Mouse (Mus musculus) stomach, postnatal 0 days (tissue): ENCODE data around the gene Olfr392.

Experiments
- CTCF ChIP-seq: IDR thresholded peaks from 2 replicates; pipeline ENCODE4 v1.5.1; 2016; ENCODE audit warnings: antibody characterized with exemption, low read depth, mild to moderate bottlenecking, moderate library complexity
- EP300 ChIP-seq: optimal IDR thresholded peaks from 2 replicates; pipeline ENCODE3; 2016; ENCODE audit warnings: antibody characterized with exemption

DNA sequence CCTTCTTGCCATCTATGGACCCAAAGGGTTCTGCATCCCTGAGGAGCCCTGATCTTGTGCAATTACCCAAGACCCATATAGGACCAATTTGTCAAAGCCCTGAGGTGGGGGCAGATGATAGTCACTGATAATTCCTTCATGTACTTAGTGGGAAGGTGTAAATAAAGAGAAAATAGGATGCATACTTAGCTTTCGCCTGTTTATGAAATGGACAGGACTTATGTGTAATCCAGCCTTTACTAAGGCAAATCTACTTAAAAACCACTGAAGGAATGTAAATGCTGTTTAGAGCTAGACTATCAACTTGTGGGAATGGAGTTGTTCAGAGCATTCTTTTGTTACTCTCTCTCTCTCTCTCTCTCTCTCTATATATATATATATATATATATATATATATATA is at the start of gene Olfr392:
- TF ChIP-seq EP300 (no peak), CTCF (no peak)
